Mouse (Mus musculus): ENCODE measurements at regions not wholly inside any gene's neighbourhood (a gene's known extent, or its start where the extent isn't known, plus 50 kb on each side); places are given as distances from the start of the nearest gene placed in this dataset.
"Not testable (repeated sequence)": the region's sequence is repeated elsewhere in the genome, so short reads cannot be mapped to it uniquely, and the experiment has no call there.

GRCm38 (mm10) chr3:38263261-38264141 is 221.1 kb downstream of the Ankrd50 start:
- no peaks in the 10 kb centered on the region for H3K4me1 ChIP-seq (replicated peaks; ENCODE audit: control insufficient read depth, insufficient read depth, low read length)
- H3K4me3 ChIP-seq (ENCODE audit: low read depth, low read length) = no peak overlapping the region
- H3K27me3 ChIP-seq (replicated peaks; ENCODE audit: control insufficient read depth, insufficient read depth, low read length) = no peaks in the 10 kb centered on the region
- 71% methylated on average over 16 of the region's 16 CpGs for WGBS
- no peak for ATAC-seq
- H3K9me3 ChIP-seq (ENCODE audit: control insufficient read depth) = no peaks in the 10 kb centered on the region
- no peaks in the 10 kb centered on the region for H3K36me3 ChIP-seq (ENCODE audit: control insufficient read depth, insufficient read depth)
- H3K4me2 ChIP-seq (replicated peaks; ENCODE audit: low read depth) = no peak overlapping the region
- H3K9ac ChIP-seq (ENCODE audit: low read depth, low read length) = no peak overlapping the region
- no peak for TF ChIP-seq CTCF (IDR thresholded peaks at IDR 0.05; ENCODE audit: low read depth)
- H3K27ac ChIP-seq (ENCODE audit: low read depth, low read length) = no peak overlapping the region

GRCm38 (mm10) chr3:38261326-38262075 is 223.1 kb downstream of the Ankrd50 start:
- Histone ChIP-seq H3K27ac (ENCODE audit: low read depth, low read length) (no peak overlapping the region), H3K9ac (ENCODE audit: low read depth, low read length) (no peak overlapping the region), H3K27me3 (replicated peaks; ENCODE audit: control insufficient read depth, insufficient read depth, low read length) (no peaks in the 10 kb centered on the region), H3K4me1 (replicated peaks; ENCODE audit: control insufficient read depth, insufficient read depth, low read length) (no peaks in the 10 kb centered on the region), H3K4me3 (ENCODE audit: low read depth, low read length) (no peak overlapping the region), H3K4me2 (replicated peaks; ENCODE audit: low read depth) (no peak overlapping the region), H3K9me3 (ENCODE audit: control insufficient read depth) (no peaks in the 10 kb centered on the region), H3K36me3 (ENCODE audit: control insufficient read depth, insufficient read depth) (no peaks in the 10 kb centered on the region)
- TF ChIP-seq CTCF (IDR thresholded peaks at IDR 0.05; ENCODE audit: low read depth) = no peak
- WGBS = 83% methylated on average over 11 of the region's 11 CpGs
- no peak for ATAC-seq

GRCm38 (mm10) chr3:38259223-38259622 is 225.4 kb downstream of the Ankrd50 start:
- not testable (repeated sequence) for ATAC-seq
- 82% methylated on average over 8 of the region's 8 CpGs for WGBS

GRCm38 (mm10) chr3:38257843-38258290 is 226.8 kb downstream of the Ankrd50 start:
- TF ChIP-seq CTCF (IDR thresholded peaks at IDR 0.05; ENCODE audit: low read depth) = no peak
- ATAC-seq = no peak
- H3K9ac ChIP-seq (ENCODE audit: low read depth, low read length) = no peak overlapping the region
- no peak overlapping the region for H3K4me3 ChIP-seq (ENCODE audit: low read depth, low read length)
- no peak overlapping the region for H3K27ac ChIP-seq (ENCODE audit: low read depth, low read length)
- H3K4me2 ChIP-seq (replicated peaks; ENCODE audit: low read depth) = no peak overlapping the region
- H3K36me3 ChIP-seq (ENCODE audit: control insufficient read depth, insufficient read depth) = no peaks in the 10 kb centered on the region
- no peaks in the 10 kb centered on the region for H3K27me3 ChIP-seq (replicated peaks; ENCODE audit: control insufficient read depth, insufficient read depth, low read length)
- WGBS = 63% methylated on average over 14 of the region's 14 CpGs
- no peaks in the 10 kb centered on the region for H3K4me1 ChIP-seq (replicated peaks; ENCODE audit: control insufficient read depth, insufficient read depth, low read length)
- no peaks in the 10 kb centered on the region for H3K9me3 ChIP-seq (ENCODE audit: control insufficient read depth)

More at GRCm38 (mm10) chr3:38259223-38259622, 225.4 kb downstream of the Ankrd50 start:
- H3K9me3 ChIP-seq (ENCODE audit: control insufficient read depth); H3K9ac ChIP-seq (ENCODE audit: low read depth, low read length); H3K4me3 ChIP-seq (ENCODE audit: low read depth, low read length); H3K36me3 ChIP-seq (ENCODE audit: control insufficient read depth, insufficient read depth); H3K27ac ChIP-seq (ENCODE audit: low read depth, low read length); H3K27me3 ChIP-seq (replicated peaks; ENCODE audit: control insufficient read depth, insufficient read depth, low read length); H3K4me1 ChIP-seq (replicated peaks; ENCODE audit: control insufficient read depth, insufficient read depth, low read length); H3K4me2 ChIP-seq (replicated peaks; ENCODE audit: low read depth): not testable (repeated sequence)

- H3K4me3 ChIP-seq (ENCODE audit: low read depth, low read length) = no peak overlapping the region
- no peak for ATAC-seq
- H3K4me1 ChIP-seq (replicated peaks; ENCODE audit: control insufficient read depth, insufficient read depth, low read length) = no peaks in the 10 kb centered on the region
- H3K9me3 ChIP-seq (ENCODE audit: control insufficient read depth) = no peaks in the 10 kb centered on the region
- H3K9ac ChIP-seq (ENCODE audit: low read depth, low read length) = no peak overlapping the region
- 65% methylated on average over 14 of the region's 14 CpGs for WGBS
- H3K27ac ChIP-seq (ENCODE audit: low read depth, low read length) = no peak overlapping the region
- H3K27me3 ChIP-seq (replicated peaks; ENCODE audit: control insufficient read depth, insufficient read depth, low read length) = no peaks in the 10 kb centered on the region
- no peak for TF ChIP-seq CTCF (IDR thresholded peaks at IDR 0.05; ENCODE audit: low read depth)
- H3K36me3 ChIP-seq (ENCODE audit: control insufficient read depth, insufficient read depth) = no peaks in the 10 kb centered on the region
- H3K4me2 ChIP-seq (replicated peaks; ENCODE audit: low read depth) = no peak overlapping the region
Observed at GRCm38 (mm10) chr3:38257076-38257842, 227.4 kb downstream of the Ankrd50 start.

GRCm38 (mm10) chr3:38255674-38256073 is 229.0 kb downstream of the Ankrd50 start:
- no peaks in the 10 kb centered on the region; the same call in 1 of the 2 replicates for H3K4me1 ChIP-seq (replicated peaks; ENCODE audit: control insufficient read depth, insufficient read depth, low read length)
- no peak overlapping the region for H3K4me2 ChIP-seq (replicated peaks; ENCODE audit: low read depth)
- H3K4me3 ChIP-seq (ENCODE audit: low read depth, low read length) = no peak overlapping the region
- WGBS = 13% methylated on average over 2 of the region's 2 CpGs
- H3K9me3 ChIP-seq (ENCODE audit: control insufficient read depth) = no peaks in the 10 kb centered on the region
- no peaks in the 10 kb centered on the region for H3K27me3 ChIP-seq (replicated peaks; ENCODE audit: control insufficient read depth, insufficient read depth, low read length)
- no peak overlapping the region for H3K27ac ChIP-seq (ENCODE audit: low read depth, low read length)
- TF ChIP-seq CTCF (IDR thresholded peaks at IDR 0.05; ENCODE audit: low read depth) = peak; percentile 77
- no peaks in the 10 kb centered on the region for H3K36me3 ChIP-seq (ENCODE audit: control insufficient read depth, insufficient read depth)
- H3K9ac ChIP-seq (ENCODE audit: low read depth, low read length) = no peak overlapping the region
- no peak for ATAC-seq
